Mouse (Mus musculus): ENCODE measurements around the gene Scarb1.

The Scarb1 gene

GRCm38 (mm10) chr5:125268033-125268765 is 72.7 kb downstream of the Scarb1 start:
- DNase-seq = peak; percentile 90

GRCm38 (mm10) chr5:125267150-125267961 is 73.5 kb downstream of the Scarb1 start:
- peak; percentile 72 for DNase-seq

GRCm38 (mm10) chr5:125266128-125266527 is 74.8 kb downstream of the Scarb1 start:
- no peak for DNase-seq

- no peak for DNase-seq
Observed at GRCm38 (mm10) chr5:125264700-125265099, 76.2 kb downstream of the Scarb1 start.

- DNase-seq = no peak
Observed at GRCm38 (mm10) chr5:125262578-125262977, 78.3 kb downstream of the Scarb1 start.

- DNase-seq = no peak
Observed at GRCm38 (mm10) chr5:125253917-125254316, 87.0 kb downstream of the Scarb1 start.

GRCm38 (mm10) chr5:125253448-125253847 is 87.4 kb downstream of the Scarb1 start:
- no peak for DNase-seq

- no peak for DNase-seq
Observed at GRCm38 (mm10) chr5:125252664-125253063, 88.2 kb downstream of the Scarb1 start.

- DNase-seq = no peak
Observed at GRCm38 (mm10) chr5:125251885-125252615, 88.8 kb downstream of the Scarb1 start.

- no peak for DNase-seq
Observed at GRCm38 (mm10) chr5:125249187-125249586, 91.7 kb downstream of the Scarb1 start.

GRCm38 (mm10) chr5:125246711-125247110 is 94.2 kb downstream of the Scarb1 start:
- no peak for DNase-seq

GRCm38 (mm10) chr5:125245534-125246151 is 95.3 kb downstream of the Scarb1 start:
- DNase-seq = peak; percentile 53

- no peak for DNase-seq
Observed at GRCm38 (mm10) chr5:125244825-125245533, 95.9 kb downstream of the Scarb1 start.

- DNase-seq = no peak
Observed at GRCm38 (mm10) chr5:125243928-125244327, 97.0 kb downstream of the Scarb1 start.

- peak; percentile 83 for DNase-seq
Observed at GRCm38 (mm10) chr5:125242111-125242510, 98.8 kb downstream of the Scarb1 start.

GRCm38 (mm10) chr5:125241627-125242026 is 99.3 kb downstream of the Scarb1 start:
- DNase-seq = no peak

GRCm38 (mm10) chr5:125240124-125240781 is 100.6 kb downstream of the Scarb1 start:
- DNase-seq = no peak

- DNase-seq = no peak
Observed at GRCm38 (mm10) chr5:125235874-125236273, 105.0 kb downstream of the Scarb1 start.

- DNase-seq = no peak
Observed at GRCm38 (mm10) chr5:125235398-125235797, 105.5 kb downstream of the Scarb1 start.

- DNase-seq = no peak
Observed at GRCm38 (mm10) chr5:125234399-125234798, 106.5 kb downstream of the Scarb1 start.

GRCm38 (mm10) chr5:125233478-125233877 is 107.4 kb downstream of the Scarb1 start:
- DNase-seq = no peak
